Mouse (Mus musculus) megakaryocyte, embryonic 14.5 days (primary cell): ENCODE results near the gene Stpg1.

Experiments
- FLI1 ChIP-seq: IDR thresholded peaks from 2 replicates; pipeline ENCODE4 v1.6.1; 2012; ENCODE audit warnings: low read length, inconsistent platforms, mixed read lengths
- GATA1 ChIP-seq: IDR thresholded peaks from 3 replicates; pipeline ENCODE4 v1.6.1; 2012; ENCODE audit warnings: mixed read lengths, low read length, inconsistent platforms, borderline replicate concordance

DNA sequence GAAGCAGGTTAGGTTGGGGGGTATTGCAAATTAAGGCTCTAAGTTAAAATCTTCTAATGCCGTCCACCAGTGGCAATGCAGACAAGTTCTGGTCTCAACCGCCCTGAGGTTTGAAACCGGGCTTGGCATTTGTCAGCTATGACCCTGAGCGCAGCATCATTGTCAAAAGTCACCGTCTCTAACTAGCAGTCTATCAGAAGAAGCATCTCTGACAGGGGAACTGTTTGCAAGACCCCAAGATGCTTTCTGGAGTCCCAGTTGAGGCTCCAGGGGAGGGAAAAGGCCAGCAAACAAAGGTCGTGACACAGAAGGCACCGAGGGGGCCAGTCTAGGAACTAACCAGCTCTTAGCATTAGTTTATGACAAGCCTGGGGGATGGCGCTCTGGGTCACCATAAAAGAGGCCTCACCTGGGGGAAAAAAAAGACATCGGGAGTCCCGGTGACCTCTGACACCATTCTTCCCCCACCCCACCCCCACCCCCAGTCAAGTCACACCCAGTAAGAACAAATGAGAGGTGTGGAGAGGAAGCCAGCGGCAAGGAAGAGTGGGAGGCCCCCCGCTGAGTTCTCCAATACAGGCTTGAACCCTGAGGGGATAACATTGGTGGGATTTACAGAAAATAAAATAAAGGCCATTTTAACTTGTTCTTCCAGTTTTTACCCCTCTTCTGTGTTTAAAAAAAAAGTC, 86.8 kb downstream of the Stpg1 start:
- TF ChIP-seq FLI1 (no peak), GATA1 (no peak)
